Mouse (Mus musculus) forebrain, postnatal 0 days (tissue): ENCODE measurements around the gene Dgcr2. TPM values are rescaled to one million over a fixed set of nuclear protein-coding genes. Genes with fewer than 3 reads are reported as not detected.

Experiments
- ATAC-seq: fragments of 200-750 bp; cut with Nextera tagmentation; 2 replicates; pipeline ENCODE4 v1.8.0; 2017; ENCODE audit warnings: mild to moderate bottlenecking, moderate library complexity
- DNase-seq: peaks from one replicate; pipeline ENCODE4 v3.0.0-alpha.2; 2015
- H3K27ac ChIP-seq: fragments of 300-500 bp; sonication (generic); 2 replicates; pipeline ENCODE4 v1.5.1; 2014; ENCODE audit warnings: low read depth, mild to moderate bottlenecking, antibody characterized with exemption, low read length, moderate library complexity, mixed read lengths
- H3K27me3 ChIP-seq: fragments of 300-500 bp; sonication (generic); 2 replicates; pipeline ENCODE4 v1.6.1; 2014; ENCODE audit warnings: mild to moderate bottlenecking, low read length, mixed read lengths; ENCODE audit not compliant: insufficient read depth
- H3K36me3 ChIP-seq: fragments of 300-500 bp; sonication (generic); 2 replicates; pipeline ENCODE4 v1.6.1; 2014; ENCODE audit warnings: mild to moderate bottlenecking, moderate library complexity; ENCODE audit not compliant: insufficient read depth
- H3K4me1 ChIP-seq: fragments of 300-500 bp; sonication (generic); 2 replicates; pipeline ENCODE4 v1.6.1; 2014; ENCODE audit warnings: antibody characterized with exemption; ENCODE audit not compliant: insufficient read depth
- H3K4me2 ChIP-seq: fragments of 300-500 bp; sonication (generic); 2 replicates; pipeline ENCODE4 v1.6.1; 2014; ENCODE audit warnings: low read depth, mild to moderate bottlenecking, moderate library complexity
- H3K4me3 ChIP-seq: fragments of 300-500 bp; sonication (generic); 2 replicates; pipeline ENCODE4 v1.5.1; 2014; ENCODE audit warnings: low read depth, low read length, mixed read lengths
- H3K9ac ChIP-seq: fragments of 300-500 bp; sonication (generic); 2 replicates; pipeline ENCODE4 v1.6.1; 2014; ENCODE audit warnings: mild to moderate bottlenecking
- H3K9me3 ChIP-seq: fragments of 300-500 bp; sonication (generic); 2 replicates; pipeline ENCODE4 v1.6.1; 2016; ENCODE audit warnings: low read length
- CTCF ChIP-seq: sonication (generic); IDR thresholded peaks from 2 replicates; pipeline ENCODE4 v1.5.1; 2016; ENCODE audit warnings: antibody characterized with exemption, control low read depth, low read depth
- WGBS: fragments of 180-500 bp; shearing (Covaris S2); extraction: QIAGEN DNeasy Blood & Tissue Kit; methylation state at CpG from one replicate; pipeline ENCODE4 v1.1.7; 2014; 5-methylcytosine and 5-hydroxymethylcytosine counted together
- polyA plus RNA-seq: library from polyadenylated mRNA; unstranded; fragments of >200 nt; fragmentation: Nextera tagmentation; extraction: Ambion mirVana; gene quantifications from 2 replicates; pipeline ENCODE4 v1.2.1, GENCODE M21; 2015
- total RNA-seq: library from RNA; depleted of rRNA; stranded (reverse); fragments of >200 nt; gene quantifications from 2 replicates; pipeline ENCODE4 v1.2.3, GENCODE M21; 2014

The Dgcr2 gene
- total and polyA plus RNA-seq, 2 experiments from 2014 or later = 90.7 to 139 TPM

DNA sequence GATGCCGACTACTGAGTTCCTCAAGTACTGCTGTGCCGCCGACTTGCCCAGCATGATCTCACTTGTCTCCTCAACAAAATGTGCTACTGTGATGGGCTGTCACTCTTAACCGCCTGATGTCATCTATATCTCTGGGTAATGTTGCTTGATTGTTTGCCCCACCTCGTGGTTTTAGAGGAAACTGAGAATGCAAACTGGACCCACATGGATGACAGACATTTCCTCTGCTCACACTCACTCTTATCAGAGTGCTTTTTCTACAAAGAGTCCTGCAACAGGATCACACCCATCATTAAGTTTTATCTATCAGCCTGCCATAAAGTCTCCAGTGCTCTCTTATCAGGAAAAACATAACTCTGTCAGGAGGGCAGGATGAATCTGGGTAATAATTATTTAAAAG is 27.1 kb downstream of the Dgcr2 start:
- DNase-seq = no peak
- H3K4me1 ChIP-seq = no peaks in the 10 kb centered on the region
- no peak for ATAC-seq
- H3K36me3 ChIP-seq = peaks cover 30% of the 10 kb centered on the region
- H3K27ac ChIP-seq = no peak overlapping the region
- no peak for TF ChIP-seq CTCF
- H3K9ac ChIP-seq = no peak overlapping the region
- no peaks in the 10 kb centered on the region for H3K27me3 ChIP-seq
- H3K4me3 ChIP-seq = no peak overlapping the region
- H3K4me2 ChIP-seq = no peak overlapping the region
- H3K9me3 ChIP-seq = no peaks in the 10 kb centered on the region
- 86% methylated on average over 5 of the region's 5 CpGs for WGBS

DNA sequence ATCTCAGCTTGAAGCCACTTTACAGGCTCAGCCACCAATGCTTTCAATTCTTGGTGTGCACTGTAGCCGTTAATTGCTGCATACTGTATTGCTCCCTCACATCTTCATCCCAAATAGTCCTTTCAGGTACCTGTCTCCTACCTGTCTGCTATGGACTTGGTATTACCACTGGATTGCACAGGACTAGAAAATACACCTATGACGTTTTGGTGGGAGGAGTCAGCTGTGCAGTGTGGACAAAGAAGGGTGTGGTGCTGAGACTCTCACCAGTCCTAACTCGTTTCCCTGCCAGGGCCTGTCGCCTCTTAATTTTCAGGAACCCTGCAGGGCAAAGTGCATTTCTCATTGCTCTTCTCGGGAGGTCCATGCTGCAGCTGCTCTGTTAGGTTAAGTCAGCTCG is 32.6 kb downstream of the Dgcr2 start:
- no peaks in the 10 kb centered on the region for H3K27me3 ChIP-seq
- ATAC-seq = no peak
- H3K27ac ChIP-seq = no peak overlapping the region
- H3K4me3 ChIP-seq = no peak overlapping the region
- H3K4me2 ChIP-seq = no peak overlapping the region
- peaks cover 10% of the 10 kb centered on the region for H3K36me3 ChIP-seq
- no peaks in the 10 kb centered on the region for H3K9me3 ChIP-seq
- no peak for TF ChIP-seq CTCF
- H3K9ac ChIP-seq = no peak overlapping the region
- 67% methylated on average over 6 of the region's 6 CpGs for WGBS
- DNase-seq = no peak
- no peaks in the 10 kb centered on the region for H3K4me1 ChIP-seq

GRCm38 (mm10) chr16:17865293-17865692 is 33.1 kb downstream of the Dgcr2 start:
- no peak overlapping the region for H3K9ac ChIP-seq
- no peak overlapping the region for H3K4me2 ChIP-seq
- no peak for ATAC-seq
- H3K9me3 ChIP-seq = no peaks in the 10 kb centered on the region
- TF ChIP-seq CTCF = no peak
- H3K4me1 ChIP-seq = no peaks in the 10 kb centered on the region
- no peak overlapping the region for H3K27ac ChIP-seq
- H3K4me3 ChIP-seq = no peak overlapping the region
- H3K36me3 ChIP-seq = peaks cover 5% of the 10 kb centered on the region
- H3K27me3 ChIP-seq = no peaks in the 10 kb centered on the region
- DNase-seq = no peak
- WGBS = 92% methylated on average over 2 of the region's 2 CpGs

- Histone ChIP-seq H3K4me1 (no peaks in the 10 kb centered on the region), H3K4me3 (no peak overlapping the region), H3K36me3 (peaks cover 57% of the 10 kb centered on the region), H3K9ac (no peak overlapping the region), H3K27me3 (no peaks in the 10 kb centered on the region), H3K27ac (no peak overlapping the region), H3K9me3 (no peaks in the 10 kb centered on the region), H3K4me2 (no peak overlapping the region)
- peak; percentile 38 for DNase-seq
- ATAC-seq = peak; percentile 75
- peak; percentile 70 for TF ChIP-seq CTCF
Measured at GRCm38 (mm10) chr16:17858592-17858991, 39.8 kb downstream of the Dgcr2 start.

GRCm38 (mm10) chr16:17857157-17857556 is 41.2 kb downstream of the Dgcr2 start:
- H3K9me3 ChIP-seq = no peaks in the 10 kb centered on the region
- H3K27me3 ChIP-seq = no peaks in the 10 kb centered on the region
- no peak for TF ChIP-seq CTCF
- DNase-seq (no peak), ATAC-seq (no peak)
- 93% methylated on average over 7 of the region's 7 CpGs for WGBS
- peaks cover 61% of the 10 kb centered on the region for H3K36me3 ChIP-seq
- no peak overlapping the region for H3K4me3 ChIP-seq
- H3K27ac ChIP-seq = no peak overlapping the region
- no peaks in the 10 kb centered on the region for H3K4me1 ChIP-seq
- no peak overlapping the region for H3K9ac ChIP-seq
- no peak overlapping the region for H3K4me2 ChIP-seq

GRCm38 (mm10) chr16:17853263-17853662 is 45.1 kb downstream of the Dgcr2 start:
- no peaks in the 10 kb centered on the region for H3K4me1 ChIP-seq
- no peak overlapping the region for H3K4me3 ChIP-seq
- DNase-seq (no peak), ATAC-seq (no peak)
- no peak overlapping the region for H3K27ac ChIP-seq
- no peaks in the 10 kb centered on the region for H3K27me3 ChIP-seq
- no peak for TF ChIP-seq CTCF
- H3K9me3 ChIP-seq = no peaks in the 10 kb centered on the region
- WGBS = 93% methylated on average over 2 of the region's 2 CpGs
- no peak overlapping the region for H3K4me2 ChIP-seq
- no peak overlapping the region for H3K9ac ChIP-seq
- H3K36me3 ChIP-seq = peaks cover 74% of the 10 kb centered on the region

- H3K27me3 ChIP-seq = no peaks in the 10 kb centered on the region
- ATAC-seq (no peak), DNase-seq (no peak)
- H3K9me3 ChIP-seq = no peaks in the 10 kb centered on the region
- H3K4me3 ChIP-seq = no peak overlapping the region
- no peak overlapping the region for H3K27ac ChIP-seq
- peaks cover 69% of the 10 kb centered on the region for H3K36me3 ChIP-seq
- no peak overlapping the region for H3K9ac ChIP-seq
- no peak overlapping the region for H3K4me2 ChIP-seq
- no peaks in the 10 kb centered on the region for H3K4me1 ChIP-seq
- WGBS = 95% methylated on average over 1 of the region's 1 CpGs
- TF ChIP-seq CTCF = no peak
Measured at GRCm38 (mm10) chr16:17851860-17852259, 46.5 kb downstream of the Dgcr2 start.

- Histone ChIP-seq H3K36me3 (peaks cover 69% of the 10 kb centered on the region), H3K27ac (no peak overlapping the region), H3K4me2 (no peak overlapping the region), H3K9ac (no peak overlapping the region), H3K9me3 (no peaks in the 10 kb centered on the region), H3K4me3 (no peak overlapping the region), H3K4me1 (no peaks in the 10 kb centered on the region), H3K27me3 (no peaks in the 10 kb centered on the region)
- WGBS = 96% methylated on average over 5 of the region's 5 CpGs
- DNase-seq (no peak), ATAC-seq (no peak)
- no peak for TF ChIP-seq CTCF
Measured at GRCm38 (mm10) chr16:17851331-17851730, 47.0 kb downstream of the Dgcr2 start.
